Mouse (Mus musculus): ENCODE measurements around the gene Erc2.

The Erc2 gene

DNA sequence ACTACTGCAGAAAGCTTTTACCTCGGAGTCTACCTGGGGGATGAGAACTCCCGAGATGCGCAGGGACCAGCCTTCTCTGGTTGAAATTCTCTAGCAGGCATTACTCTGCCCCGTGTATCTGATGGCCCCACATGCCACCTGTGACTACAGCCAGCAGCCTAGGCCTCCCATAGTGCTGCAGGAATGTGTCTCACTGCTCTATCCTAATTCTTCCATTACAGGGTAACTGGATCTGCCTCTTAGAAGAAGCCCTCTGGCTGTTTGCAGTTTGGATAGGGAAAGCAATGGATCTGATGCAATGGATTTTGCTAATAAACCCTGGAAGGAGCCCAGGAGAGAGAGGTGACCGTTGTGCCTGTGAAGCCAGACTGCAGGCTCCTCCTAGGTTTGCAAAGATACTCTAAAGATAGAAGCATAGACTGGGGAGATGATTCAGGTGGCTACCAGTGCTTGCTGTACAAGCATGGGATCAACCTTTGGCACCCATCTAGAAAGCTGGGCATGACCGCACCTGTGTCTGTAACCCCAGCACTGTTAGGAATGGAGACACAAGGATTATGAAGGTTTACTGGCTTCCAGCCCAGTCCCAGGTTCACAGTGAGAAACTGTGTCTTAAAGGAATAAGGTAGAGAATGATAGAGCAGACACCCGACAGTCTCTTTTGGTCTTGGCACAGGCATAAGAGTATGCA is 821.2 kb downstream of the Erc2 start:
- DNase-seq (ENCODE audit: low spot score): no peak

DNA sequence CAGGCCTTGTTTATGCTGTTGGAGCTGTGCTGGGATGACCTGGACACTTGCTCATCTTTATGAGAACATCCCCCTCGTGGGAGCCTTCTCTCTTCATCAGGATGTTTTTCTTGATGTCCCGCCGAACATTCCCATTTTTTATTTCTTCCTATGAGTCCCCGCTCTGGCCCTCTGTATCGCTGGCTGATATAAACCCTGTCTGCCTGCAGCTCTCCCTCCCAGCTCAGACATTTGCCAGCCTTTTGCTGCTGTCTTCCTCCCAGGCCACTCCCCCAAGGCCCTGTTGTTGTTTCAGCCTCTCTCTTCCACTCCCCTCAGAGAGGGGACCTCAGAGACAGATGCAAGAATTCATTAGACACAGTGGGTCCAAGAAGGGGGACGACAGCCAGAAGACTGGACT is 823.5 kb downstream of the Erc2 start:
- peak; percentile 15 for DNase-seq (ENCODE audit: low spot score)

DNA sequence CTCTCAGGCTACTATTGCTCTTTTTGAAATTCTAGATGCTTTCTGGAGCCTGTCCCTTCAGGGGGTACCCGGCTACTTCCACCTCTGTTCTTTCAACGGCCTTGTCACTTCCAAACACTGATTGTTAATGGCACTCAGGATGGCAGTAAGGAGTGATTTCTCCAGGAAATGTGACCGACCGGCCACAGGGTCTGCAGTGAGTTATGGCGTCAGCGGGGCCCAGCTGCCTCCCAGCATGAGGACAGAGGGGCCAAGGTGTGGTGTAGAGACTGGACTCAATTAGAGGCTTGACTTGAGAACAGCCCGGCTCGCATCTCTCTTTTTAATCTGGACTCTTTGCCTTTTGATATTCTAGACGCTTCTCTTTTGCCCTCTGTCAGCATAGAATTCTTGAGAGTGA is 829.5 kb downstream of the Erc2 start:
- no peak for DNase-seq (ENCODE audit: low spot score)

DNA sequence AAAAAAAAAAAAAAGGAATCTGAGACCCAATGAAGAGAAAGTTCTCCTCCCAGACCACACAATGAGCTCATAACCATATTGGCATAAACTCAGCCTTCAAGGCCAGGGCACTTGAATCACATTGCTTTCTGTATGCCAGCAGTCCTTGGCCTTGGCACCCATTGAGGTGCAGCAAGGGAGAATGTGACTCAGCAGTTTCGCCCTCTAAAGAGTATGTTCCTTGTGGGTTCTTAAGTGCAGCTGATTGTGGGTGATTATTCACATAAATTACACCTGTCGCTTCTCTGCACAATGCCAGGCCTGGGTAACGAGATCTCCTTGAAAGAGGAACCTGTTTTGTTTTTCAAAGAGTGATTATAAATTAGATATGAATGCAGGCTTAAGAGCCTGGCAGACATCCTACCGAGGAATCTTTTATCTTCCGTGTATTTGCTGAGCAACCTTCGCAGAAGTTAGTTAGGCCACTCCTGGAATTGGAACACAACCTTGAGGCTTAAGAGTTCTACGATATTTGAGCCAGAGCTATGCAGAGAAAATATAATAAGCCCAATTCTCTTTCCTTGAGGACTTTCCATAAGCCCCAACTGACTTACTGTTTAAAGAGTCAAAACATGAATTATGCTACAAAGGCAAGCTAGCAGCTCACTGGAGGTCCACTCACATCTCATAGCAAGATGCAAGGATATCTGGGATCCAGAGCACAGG is 834.3 kb downstream of the Erc2 start:
- DNase-seq (ENCODE audit: low spot score): peak; percentile 77

DNA sequence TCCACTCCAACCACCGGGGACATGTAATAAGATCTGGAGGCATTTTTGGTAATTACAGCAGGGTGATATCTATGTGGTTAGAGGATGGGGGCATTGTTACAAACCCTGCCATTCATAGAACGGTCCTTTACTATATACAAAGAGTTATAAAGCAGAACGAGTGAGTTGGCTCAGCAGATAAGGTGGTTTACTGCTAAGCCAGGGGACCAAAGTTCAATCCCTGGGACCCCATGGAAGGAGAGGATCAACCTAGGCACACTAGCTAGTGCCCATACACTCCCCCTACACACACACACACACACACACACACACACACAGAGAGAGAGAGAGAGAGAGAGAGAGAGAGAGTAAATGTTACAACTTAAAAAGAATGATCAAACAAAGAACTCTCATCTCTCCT is 835.2 kb downstream of the Erc2 start:
- DNase-seq (ENCODE audit: low spot score): no peak

DNA sequence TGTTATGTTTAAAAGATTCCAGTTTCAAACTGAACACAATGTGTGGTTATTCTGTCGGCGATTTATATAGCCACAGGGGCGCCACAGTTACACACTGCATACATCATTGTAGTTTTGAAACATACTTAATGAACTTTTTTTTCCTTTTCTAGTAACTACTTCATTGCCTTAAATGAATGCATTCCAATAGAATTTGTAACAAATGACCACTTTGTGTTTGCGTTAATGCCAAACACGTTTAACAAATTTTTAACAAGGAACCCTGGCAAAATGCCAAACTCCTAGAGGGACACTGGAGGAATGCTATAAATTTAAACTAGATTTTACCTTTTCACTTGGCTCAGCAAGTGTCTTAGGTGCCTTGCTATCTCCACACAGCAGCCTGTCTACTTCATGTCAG is 845.7 kb downstream of the Erc2 start:
- DNase-seq (ENCODE audit: low spot score): no peak

DNA sequence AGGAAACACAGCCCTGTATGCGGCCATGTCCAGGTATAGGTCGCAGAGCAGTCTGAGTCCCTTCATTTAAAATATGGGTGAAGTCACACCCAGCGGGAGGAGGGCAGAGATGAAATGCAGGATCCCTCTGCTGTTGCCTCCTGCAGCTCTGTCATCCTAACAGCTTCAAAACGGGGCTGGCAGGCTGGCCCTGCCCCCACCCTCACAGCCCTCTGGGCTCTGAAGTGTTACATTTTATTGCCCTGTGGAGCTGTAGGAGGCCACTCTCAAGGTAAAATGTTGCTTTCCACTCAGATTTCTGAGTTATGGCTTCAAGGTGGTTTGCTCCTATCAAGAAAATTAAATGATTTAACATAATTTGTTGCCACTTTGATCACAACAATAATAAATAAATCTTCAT is 847.5 kb downstream of the Erc2 start:
- DNase-seq (ENCODE audit: low spot score): no peak

DNA sequence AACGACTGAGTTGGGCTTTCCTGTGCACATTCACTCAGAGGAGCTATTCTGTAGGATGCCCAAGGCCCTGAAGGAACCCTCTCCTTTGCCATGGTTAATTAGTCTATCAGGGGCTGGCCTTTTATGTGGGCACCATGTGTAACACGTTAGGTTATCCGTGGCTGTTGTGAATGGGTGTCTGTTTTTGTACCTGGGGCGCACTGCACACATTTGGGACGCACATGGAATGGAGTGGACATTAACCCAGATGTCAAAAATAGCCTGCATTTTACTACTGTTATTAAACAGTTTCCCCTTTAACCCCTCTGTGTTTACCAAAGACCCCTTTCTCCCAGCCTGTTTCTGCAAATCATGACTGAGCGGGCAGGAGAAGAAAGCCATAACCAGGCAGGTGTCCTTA is 848.0 kb downstream of the Erc2 start:
- DNase-seq (ENCODE audit: low spot score): no peak

DNA sequence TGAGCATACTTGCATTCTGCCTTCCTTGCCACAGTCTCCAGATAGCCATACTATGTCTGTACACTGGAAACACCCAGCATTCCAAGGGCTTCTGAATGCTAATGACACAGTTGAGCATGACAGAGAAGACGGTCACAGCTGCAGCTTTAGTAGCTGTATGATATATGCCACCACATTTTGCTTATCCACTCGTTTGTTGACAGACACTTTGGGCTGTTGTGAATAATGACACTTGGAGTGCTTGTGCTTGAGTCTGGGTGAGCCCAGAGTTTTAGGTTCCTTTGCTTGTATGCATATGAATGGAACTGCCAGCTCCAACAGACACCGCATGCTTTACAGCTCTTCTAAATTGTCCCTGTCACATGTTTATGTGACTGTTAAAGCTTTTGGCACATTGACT is 852.8 kb downstream of the Erc2 start:
- DNase-seq (ENCODE audit: low spot score): no peak

DNA sequence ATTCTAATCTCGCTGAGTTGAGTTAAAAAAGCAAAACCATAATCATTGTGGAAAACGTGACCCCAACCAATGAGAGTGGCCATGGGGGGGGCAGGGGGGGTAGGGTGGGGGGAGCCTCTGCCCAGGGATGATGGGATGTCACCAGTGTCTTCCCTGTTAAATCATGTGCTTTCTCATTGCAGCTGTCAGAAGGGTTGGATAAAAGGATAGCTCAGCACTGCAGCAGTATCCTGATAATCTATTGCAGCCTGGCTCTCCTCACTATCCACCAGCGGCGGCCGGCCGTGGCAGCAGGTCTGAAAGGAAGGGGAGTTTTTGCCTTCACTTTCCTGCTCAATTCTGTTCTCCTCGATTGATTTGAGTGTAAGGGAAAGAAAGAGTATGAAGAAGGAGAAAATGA is 853.2 kb downstream of the Erc2 start:
- no peak for DNase-seq (ENCODE audit: low spot score)

DNA sequence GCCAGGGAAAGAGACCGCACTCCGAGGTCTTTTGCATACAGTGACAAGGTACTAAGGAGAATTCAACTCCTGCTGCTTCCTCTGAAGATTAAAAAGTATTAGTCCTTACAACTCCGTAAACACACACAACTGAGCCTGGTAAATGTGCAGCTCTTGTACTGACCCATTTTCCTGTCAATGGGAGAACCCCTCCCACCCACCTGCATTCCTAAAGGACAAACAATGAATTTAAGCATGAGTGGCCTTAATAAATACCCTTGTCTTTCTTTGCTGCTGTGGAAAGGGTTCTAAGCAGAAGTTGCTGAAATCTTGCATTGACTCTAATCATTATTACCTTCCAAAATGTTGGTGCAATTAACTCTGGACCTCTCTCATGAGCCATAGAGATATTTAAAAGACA is 854.5 kb downstream of the Erc2 start:
- no peak for DNase-seq (ENCODE audit: low spot score)

DNA sequence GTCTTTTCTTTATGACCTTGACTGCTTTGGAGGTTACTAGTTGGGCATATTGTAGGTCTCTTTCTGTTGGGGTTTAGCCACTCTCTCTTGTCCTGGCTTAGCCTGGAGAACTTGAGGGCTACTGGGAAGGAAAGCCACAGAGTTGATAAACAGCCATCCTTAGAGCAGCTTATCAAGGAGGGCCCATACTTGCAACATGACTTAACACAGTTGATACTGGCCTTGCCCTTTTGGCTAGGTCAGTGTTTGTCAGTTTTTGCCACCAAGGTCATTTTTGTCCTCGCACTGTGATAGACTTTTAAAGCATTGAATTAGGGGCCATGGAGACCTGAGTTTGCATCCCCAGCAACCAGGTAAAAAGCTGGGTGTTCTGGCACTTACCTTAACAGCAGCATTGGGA is 858.6 kb downstream of the Erc2 start:
- no peak for DNase-seq (ENCODE audit: low spot score)

DNA sequence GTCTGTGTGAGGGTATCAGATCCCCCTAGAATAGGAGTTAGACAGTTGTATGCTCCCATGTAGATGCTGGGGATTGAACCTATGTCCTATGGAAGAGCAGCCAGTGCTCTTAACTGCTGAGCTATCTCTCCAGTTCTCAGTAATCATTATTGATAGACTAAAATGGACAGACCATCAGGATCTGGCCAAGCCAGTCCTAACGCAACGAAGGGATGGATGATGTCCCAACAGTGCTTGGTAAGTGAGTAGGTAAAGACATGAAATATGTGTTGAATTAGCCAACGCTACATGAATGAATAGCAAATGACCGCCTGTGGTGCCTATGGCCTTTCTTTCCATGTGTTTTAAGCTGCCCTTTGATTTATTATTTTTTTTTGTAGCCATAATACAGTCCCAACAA is 871.6 kb downstream of the Erc2 start:
- DNase-seq (ENCODE audit: low spot score): no peak

DNA sequence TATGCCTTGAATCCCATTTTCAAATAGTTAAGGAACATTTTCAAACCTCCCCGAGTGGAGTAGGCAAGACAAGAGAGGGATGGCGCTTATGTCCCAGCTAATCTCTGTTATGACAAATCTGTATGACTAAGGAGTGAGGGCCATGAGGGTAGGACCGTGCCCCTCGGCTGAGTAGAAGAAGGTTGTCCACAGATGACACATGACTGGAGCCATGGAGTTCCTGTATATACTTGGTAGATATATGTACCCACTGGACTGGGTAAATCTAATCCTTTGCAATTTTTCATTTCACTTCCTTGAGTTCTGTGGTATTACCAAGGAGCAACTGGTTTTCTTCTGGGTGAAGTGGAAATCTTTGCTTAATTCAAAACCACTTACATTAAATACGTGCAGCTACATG is 872.0 kb downstream of the Erc2 start:
- DNase-seq (ENCODE audit: low spot score): no peak

DNA sequence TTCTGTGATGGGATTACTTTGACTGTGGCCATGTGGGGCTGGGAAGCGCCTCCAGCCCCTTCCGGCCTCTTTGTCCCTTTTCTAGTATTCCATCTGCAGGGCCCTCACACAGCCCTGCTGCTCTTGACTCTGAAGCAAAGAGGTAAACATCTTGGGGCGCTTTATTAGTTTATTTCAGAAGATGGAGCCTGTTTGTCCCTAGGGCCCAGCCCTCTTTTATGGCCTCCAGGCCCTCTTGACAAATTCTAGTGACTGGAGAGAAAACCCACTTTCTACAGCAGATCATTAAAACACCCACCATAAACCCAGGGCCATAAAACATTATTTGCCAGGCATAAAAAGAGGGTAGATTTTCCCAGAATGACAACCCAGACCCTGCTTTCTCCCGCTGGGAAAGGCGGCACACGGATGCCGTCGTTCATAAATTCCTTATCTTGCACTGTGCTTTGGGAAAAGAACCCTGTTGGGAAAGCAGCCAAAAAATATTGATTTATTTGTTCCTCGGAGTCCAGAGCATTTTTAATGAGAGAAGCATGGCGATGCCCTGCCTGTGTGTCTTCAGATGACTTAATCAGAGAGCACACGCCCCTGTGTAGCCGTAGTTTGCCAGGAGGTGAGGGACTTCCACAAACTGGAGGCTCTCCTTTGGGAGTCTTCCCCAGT is 879.1 kb downstream of the Erc2 start:
- DNase-seq (ENCODE audit: low spot score): no peak

DNA sequence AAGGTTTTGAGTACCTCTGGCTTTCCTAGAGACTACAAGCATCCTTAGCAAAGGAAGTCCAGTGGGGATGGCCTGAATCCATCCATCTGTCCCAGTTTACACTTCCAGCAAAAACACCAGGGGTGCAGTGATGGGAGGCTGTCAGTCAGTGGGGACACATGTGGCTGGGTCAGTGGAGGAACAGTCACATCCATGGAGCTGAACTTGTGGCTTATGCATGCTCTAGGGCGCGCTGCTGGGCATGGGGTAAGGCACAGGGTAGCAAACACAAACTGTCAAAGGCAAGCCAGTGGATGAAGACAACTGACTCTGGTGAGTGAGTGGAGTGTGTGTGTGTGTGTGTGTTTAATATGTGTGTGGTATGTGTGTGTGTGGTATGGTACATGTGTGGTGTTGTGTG is 881.0 kb downstream of the Erc2 start:
- DNase-seq (ENCODE audit: low spot score): no peak

DNA sequence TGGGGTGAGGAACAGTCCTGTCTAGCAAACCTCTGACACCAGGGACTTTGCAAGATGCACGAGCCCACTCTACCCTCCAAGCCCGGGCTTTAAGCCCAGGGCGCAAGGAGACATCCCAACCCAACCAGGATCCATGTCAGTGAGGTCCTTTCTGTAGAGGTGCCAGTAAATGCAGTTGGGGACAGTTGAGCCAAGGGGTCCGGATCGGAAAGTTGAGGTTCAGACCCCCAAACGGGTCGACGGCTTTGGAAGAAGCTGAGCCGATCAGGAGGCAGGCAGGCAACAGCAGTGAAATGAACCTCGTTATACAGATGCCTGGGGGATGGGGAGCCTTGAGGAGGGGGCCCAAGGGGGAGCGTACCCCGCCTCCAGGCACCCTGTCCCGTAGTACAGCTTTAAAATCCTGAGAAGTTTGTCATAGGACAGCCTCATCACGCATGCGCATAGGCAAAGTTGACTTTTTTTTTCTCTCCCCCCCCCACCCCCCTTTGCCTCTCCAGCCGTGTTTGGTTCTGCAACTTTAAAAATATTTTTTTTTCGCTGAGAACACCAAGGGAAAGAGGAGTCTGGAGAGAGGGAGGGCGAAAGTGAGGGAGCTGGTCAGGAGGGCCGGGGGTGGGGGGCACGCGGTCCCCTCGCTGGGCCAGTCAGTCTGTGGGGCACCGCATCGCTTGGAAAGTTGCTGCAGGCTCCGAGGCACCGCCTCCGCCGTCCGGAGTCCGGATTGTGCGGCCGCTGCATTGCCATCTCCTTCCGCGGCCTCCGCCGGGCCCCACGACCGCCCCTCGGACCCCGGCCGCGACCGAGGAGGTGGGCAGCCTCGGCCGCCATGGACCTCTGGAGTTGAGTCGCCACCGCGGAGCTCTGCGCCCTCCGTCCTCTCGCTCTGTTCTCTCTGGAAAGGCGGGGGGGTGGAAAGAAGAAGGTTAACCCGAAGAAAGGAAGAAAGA is 882.1 kb downstream of the Erc2 start, which contains the start of gene Wnt5a:
TSS of gene Wnt5a (plus strand) at position 650 of the 950 bp plus-strand sequence.
- DNase-seq (ENCODE audit: low spot score): no peak

DNA sequence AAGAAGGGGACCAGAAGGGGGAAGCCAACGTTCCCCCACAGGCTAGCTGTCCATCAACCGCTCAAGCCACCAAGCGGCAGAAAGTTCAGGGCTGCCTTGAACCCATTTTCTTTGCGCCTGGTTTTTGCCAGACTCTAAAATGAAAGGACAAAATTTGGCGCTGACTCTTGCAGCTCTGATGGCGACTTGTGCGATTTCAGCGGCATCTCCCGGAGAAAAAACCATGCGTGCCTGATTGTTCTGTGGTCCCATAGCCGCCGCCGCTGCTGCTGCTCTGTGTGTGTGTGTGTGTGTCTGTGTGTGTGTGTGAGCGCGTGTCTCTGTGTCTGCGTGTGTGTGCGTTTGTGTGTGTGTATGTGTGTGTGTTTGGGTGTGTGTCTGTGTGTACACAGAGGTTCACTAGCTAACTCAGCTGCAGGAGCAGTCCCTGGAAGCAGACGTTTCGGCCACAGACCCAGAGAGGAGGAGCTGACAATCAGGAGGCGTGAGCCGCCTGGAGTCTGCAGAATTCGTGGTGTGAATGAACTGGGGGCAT is 882.9 kb downstream of the Erc2 start:
- peak; percentile 49 for DNase-seq (ENCODE audit: low spot score)

DNA sequence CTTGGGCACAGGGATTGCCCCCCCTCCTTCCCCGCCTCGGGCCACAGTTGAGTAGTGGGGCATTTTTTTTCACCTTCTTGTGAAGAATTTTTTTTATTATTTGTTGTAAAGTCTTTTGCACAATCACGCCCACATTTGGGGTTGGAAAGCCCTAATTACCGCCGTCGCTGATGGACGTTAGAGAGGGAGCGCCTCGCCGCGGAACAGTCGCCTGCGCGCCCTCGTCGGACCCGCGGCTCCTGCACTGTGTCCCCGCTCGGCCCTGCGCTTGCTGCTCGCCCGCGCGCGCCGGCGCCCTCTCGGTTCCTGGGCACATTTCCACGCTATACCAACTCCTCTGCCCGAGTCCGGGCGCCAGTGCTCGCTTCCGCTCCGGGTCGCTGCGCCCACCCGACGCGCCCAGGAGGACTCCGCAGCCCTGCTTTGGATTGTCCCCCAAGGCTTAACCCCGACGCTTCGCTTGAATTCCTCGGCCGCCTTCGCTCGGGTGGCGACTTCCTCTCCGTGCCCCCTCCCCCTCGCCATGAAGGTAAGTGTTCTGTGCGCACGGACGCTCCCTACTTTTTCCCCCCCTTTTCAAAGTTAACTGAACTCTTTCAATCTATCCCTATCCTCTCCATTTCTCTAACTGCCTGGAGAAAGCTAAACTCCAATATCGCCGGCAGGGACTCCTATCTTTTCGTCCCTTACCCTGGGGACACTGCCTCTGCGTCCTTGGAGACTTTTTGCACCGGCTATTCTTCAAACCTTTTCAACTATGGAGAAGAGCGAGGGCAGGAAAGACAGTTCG is 883.6 kb downstream of the Erc2 start:
- DNase-seq (ENCODE audit: low spot score): no peak

DNA sequence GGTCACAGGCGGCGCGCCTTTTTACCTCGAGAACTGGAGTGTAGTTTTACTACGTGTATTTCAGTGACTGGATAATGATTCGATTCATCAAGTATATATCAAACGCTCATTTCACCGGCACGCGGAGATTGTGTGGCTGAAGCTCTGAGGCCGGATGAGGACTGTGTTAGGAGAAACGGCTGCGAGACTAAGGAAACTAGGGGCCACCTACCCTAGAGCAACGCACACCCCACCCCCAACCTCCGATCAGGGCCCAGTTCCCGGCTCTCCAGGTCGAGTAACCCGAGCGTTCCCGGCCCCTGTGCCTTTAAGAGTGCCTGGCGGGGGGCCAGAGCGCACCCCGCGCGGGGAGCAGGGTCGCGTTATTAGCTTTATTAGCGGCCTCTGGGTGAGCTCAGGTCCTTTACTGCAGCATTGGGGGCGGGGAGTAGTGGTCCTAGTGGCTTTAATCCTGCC is 884.2 kb downstream of the Erc2 start:
- no peak for DNase-seq (ENCODE audit: low spot score)

DNA sequence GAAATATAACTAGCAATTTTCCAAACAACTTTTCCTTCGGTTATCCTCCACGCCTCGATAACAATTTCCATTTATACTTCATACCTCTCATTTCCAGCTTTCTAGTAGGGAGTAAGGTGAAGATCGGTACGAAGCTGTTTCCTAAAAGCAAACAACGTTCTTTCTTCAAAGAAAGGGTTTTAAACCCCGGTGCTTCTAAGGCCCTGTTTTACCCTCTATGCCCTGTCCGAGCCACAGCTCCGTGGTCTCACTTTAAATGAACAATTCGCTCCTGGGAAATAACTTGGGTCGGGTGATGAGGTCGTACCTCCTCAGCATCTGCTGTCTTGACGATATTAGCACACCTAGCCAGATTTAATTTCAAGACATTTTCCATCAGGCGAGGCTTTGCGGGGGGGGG is 884.8 kb downstream of the Erc2 start:
- no peak for DNase-seq (ENCODE audit: low spot score)

Measured in ovary, adult 18-20 months (tissue).